Mouse (Mus musculus): ENCODE measurements at regions not wholly inside any gene's neighbourhood (a gene's known extent, or its start where the extent isn't known, plus 50 kb on each side); places are given as distances from the start of the nearest gene placed in this dataset.

DNA sequence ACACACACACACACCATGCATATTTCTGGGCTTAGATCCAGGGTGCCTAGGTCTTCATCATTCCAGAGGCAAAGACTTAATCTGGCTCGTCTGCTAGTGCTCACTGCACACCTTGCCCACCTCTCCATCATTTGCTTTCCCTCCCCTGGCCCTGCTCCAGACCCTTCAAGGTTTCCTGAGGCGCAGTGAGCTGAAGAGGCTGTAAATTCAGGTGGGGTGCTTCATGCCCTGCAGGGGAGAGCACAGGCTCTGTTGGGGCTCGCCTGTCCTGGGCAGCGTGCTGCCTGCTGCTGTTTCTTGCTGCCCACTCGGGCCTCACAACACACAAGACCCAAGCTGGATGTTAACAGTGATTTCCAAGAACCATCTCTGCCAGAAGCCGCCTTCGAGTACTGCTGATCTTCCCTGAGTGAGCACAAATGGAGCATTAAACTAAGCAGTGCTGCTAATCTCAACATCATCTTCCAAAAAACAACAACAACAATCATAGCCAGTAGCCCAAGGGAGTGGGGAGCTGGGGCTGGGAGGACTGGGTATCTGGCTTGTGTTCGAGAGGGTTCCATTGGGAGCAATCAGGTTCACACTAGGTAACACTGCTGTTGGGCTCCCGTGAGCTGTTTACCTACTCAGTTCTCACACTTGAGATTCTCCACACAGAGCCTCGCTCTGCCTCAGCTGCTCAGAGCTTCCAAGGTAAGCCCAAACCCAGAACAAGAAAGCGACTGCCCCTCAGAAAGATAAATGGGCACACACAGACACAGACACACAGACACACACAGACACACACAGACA, 181.1 kb downstream of the Wdr11 start:
- no peak for DNase-seq (ENCODE audit: low read depth)

DNA sequence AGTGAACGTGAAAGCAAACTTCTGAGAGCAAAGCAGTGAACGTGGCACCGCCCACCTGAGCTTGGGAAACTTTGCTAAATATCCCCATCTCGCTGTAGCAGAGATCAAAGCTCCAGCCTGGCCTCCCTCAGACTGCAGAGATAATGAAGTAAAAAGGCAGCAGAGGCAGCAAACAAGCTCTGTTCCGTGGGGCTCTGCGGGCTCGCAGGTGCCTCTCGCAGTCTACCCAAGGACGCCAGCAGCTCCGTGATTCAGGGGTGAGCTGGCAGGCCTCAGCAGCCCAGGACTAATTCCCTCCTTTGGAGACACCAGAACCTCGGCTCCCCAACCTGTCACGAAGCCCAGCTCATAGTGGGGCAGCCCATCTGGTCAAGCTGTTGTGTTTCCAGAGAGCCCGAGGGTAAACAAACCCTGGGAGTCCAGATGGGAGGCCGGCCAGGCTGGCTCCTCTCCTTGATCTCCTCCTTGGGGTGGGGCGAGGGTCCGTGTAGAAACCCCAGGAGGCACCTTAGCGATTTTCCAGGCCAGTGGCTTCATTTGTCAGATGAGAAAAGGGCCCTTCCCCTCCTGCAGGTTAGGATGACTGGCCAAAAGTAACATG, 182.7 kb downstream of the Wdr11 start:
- DNase-seq (ENCODE audit: low read depth), result peak; percentile 59

DNA sequence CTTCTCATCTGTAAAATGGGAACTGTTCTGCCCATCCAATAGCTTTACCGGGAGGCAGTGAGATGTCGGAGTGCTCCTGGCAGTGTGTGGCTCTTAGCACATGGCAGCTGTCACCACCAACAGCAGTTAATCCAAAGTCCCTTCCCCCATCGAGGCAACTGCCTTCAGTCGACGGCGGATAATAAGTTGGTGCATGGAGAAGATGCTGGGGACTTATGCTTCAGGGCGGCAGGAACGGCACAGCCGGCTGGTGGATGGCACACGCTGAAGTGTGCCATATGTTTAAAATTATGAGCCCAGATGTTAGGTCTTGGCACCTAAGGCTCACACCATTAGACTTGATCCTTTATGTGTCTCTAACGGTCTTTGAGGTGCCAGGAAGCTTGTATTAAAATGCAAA, 183.5 kb downstream of the Wdr11 start:
- DNase-seq (ENCODE audit: low read depth), result no peak

DNA sequence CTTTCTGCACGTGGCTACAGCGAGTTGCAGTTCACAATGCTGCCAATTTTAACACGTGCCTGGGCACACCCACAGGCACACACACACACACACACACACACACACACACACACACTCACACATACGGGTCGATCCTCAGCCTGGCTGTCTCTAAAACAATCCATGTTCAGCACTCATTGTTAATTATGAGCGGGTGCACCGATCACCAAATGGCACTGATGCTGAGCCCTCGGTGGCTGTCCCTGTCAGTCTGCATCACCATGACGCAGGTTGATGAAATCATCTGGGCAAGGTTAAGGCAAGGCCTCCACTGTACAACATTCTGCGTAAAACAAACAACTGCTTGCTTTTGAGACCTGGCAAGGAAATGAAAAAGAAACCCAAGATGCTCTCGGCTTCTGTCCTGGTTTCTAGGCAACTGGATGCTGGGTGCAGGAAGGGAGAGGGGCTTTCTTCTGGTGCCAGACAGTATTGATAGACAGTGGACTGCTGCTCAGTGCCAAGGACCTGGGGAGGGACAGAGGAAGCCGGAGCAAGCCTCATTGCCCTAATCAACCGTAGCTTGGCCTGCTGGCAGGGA, 187.3 kb downstream of the Wdr11 start:
- no peak for DNase-seq (ENCODE audit: low read depth)

DNA sequence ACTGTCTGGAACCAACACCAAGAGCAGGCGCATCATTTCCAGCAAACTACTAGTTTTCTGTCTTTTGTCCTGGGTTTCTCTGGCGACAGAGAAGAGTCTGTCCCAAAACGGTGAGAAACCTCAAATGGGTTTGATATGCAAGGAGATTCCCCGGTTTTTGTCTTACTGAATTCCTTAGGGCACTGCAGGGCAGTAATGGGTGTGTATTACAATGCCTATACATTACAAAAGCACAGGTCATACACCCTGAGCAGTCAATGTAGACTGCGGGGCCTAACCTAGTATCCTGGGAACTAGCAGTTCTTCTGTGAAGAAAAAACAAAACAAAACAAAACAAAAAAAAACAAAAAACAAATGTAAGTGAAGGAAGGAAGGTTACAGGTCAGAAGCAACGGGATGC, 188.3 kb downstream of the Wdr11 start:
- no peak for DNase-seq (ENCODE audit: low read depth)

DNA sequence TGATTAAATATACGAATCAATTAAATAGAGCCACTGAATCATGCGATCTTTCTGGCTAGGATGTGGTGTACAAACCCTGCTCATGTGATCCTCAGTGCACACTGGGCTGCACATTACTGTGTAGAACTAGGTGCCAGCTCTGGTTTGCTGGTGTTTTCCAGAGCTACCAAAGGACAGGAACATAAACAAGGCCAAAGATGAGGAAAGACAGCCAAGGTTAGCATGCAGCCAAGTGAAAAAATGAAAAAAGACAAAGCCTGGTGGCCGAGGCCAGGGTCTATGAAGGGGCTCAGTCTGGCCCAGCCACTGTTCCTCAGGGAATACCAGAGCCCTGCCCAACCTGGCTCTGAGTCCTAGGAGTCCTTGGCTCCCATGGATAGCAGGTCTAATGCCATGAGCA, 190.1 kb downstream of the Wdr11 start:
- no peak for DNase-seq (ENCODE audit: low read depth)

DNA sequence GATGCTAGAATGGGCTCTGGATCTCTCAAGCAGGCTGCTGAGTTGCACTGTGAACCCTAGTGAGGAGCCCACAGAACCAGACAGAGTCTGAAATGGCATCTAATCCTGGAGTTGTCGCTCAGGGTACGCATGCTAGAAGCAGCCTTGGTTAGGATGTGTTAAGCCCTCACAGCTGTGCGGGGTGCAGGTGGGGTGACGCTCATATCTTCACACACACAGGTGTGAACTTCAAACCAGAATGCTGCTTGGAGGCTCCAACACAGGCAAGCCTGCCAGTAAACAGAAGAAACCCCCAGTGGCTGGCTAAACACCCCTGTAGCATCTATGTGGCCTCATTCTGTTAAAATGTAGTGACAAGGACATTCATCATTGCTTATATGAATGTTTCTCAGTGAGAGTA, 193.3 kb downstream of the Wdr11 start:
- DNase-seq (ENCODE audit: low read depth), result no peak

DNA sequence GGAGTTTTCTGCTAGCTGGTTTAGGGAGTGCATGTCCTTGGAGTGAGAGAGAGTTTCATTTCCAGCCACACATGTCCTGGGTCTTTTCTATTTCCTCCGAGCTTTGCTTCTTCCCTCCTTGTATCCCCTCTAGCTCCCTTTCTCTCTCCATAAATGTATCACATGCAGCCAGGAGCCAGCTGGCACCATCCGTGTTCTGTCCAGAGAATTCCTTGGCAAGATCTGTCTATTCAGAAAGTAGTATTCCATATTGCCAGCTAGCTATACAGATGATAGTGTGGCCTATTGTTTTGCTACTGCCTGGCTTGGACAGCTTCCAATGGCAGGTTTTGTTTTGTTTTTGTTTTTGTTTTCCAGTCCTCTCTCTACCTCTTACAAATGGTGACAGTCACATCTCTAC, 195.3 kb downstream of the Wdr11 start:
- no peak for DNase-seq (ENCODE audit: low read depth)

DNA sequence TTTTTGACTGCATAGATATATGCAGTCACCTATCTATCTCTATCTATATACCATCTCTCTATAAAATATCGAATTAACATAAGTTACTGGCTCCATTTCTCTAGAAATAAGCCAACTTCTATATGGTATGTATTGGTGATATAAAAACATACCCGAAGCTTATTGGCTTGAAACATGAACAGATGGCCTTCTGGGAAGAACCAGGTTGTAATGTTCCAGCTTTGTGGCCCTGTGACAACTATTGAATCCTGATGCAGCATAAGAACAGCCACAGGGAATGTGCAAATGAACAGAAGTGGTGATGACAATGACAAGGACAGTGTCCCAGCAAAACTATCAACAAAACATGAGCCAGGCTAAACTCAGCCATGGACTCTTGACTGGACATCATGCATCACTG, 196.1 kb downstream of the Wdr11 start:
- no peak for DNase-seq (ENCODE audit: low read depth)

DNA sequence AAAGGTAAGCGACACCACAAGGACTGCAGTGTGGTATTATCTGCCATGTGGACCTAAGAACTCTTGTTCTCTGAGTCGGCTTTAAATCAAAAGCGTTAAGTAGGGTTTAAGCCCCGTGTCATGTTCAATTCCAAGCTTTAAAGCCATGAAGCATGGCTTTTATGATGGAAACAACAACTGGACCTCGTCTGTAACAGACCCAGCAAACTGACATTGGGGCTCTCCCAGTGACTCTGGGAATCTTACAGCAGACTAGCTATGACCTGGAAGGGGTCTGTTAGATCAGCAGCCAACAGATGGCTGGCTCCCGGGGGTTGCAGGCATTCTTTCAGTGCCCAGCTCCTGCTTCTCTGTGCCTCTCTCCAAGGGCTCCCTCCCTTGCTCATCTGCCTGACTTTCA, 197.8 kb downstream of the Wdr11 start:
- DNase-seq (ENCODE audit: low read depth), result no peak

DNA sequence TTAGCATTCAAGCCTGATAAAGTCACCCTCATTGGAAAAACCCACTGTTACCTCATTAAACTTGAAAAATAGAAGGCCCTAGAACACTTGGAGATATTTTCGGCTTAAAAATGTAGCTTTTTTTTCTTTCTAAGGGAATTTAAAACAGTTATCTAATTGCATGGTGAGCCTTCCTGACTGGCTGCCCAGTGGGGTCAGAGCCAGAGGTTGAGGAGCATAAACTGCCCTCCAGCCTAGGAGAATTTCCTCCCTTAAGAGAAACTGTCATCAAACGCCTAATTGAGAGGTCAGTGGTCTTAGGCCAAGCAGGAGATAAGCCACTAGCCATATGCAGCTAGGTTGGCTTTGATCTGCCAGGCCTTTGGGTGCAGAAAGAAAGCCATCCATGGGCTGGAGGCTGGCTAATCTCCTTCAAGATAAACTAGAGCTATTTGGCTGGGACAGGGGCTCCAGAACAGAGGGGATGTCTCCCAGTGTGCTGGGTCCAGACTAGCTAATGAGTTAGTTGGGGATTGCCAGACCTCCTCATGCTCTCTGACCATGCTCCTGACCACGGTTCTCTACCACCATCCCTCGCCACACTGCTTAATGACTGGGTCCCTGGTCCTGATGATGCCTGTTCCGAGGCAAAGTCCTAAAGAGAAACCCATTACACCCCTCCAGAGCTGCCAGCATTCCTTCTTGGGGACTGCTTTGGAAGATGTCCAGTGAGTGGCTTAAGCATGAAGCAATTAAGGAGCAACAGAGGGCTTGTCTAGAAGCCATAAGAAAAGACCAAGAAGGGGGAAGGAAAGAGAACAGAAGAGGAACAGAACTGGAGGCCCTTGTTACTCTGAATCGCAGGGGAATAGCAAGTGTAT, 199.2 kb downstream of the Wdr11 start:
- DNase-seq (ENCODE audit: low read depth), result no peak

DNA sequence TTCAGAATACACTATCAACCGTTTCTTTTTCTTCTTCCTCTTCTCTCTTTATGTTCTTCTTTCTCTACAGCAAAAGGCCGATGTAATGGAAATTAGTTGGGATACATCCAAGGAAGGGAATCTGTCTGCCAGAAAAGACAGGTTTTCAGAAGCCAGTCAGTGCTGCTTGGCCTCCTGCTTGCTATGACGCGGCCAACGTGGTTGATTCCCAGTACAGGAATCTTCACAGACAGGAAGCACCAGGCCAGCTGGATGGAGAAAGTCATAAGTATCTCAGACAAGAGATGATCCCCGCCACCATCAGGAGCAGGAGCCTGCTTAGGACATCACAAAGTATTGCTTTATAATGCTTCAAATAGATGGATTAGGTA, 199.8 kb downstream of the Wdr11 start:
- no peak for DNase-seq (ENCODE audit: low read depth)

DNA sequence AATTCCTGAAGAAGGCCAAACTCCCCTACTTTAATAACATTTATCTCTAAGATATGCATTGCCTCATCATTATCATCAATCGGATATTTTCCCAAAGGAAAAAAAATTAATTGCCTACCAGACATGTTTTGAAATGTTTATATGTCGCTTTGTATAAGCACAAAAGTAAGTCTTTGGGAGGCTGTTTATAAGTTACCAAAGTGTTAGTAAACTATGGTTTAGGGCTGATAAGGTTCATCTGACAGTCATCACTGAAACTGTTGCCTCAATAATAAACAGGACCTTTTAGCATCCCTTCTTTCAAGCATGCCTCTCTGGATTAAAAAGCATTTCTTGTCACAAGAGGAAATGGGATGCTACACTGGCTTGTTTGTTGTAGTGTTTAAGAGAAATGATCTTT, 202.1 kb downstream of the Wdr11 start:
- no peak for DNase-seq (ENCODE audit: low read depth)

DNA sequence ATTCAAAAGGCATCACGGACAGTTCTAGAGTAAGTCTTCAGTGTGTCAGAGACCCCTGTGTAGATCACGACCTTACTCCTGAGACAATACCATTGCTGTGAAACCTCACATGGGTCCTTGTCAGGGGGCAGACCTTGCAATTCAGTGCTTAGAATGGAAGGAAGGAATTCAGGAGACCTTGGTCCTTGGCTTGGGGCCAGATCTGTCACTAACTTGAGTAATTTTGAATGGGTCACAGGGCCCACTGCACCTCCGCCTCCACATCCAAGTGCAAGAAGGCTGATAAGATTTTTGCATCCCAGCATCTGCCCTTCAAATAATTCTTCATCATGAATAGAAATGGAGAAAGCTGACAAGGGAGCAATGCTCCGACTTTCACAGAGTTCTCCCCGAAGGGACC, 202.6 kb downstream of the Wdr11 start:
- no peak for DNase-seq (ENCODE audit: low read depth)

DNA sequence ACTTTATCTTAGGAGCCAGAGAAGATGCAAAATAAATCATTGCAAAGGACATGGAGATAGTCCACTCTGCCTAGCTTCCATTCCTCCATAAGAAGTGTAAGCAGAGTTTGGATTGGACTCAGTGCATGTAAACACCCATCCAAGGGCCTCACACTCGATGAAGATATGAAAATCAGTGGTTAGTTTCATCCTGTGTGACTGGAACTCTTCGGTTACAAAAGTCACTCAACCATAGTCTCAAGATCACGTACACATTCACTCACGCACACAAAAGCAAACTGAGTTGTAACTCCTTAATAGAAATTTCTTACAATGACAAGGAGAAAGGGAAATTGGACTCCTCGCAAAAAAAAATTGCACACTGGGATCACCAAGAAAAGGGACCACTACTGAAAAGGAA, 206.9 kb downstream of the Wdr11 start:
- no peak for DNase-seq (ENCODE audit: low read depth)

DNA sequence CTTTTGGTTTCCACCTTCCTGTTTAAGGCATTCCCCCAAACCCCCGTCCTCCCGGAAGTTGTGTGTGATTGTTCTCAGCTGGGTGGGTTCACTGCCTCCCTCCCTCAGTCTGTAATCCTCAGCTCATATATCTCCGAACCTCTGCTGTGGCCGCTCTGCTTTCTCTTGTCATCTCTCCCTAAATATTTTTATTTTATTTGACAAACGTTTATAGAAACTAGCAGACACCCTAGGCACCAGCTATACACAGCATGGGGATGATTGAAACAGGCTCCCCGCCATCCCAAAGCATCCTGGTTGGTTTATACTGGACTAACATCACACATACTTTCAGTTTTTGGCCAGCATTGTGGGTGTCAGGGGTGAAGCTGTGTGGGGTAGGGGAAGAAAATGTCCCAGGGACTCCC, 208.8 kb downstream of the Wdr11 start:
- no peak for DNase-seq (ENCODE audit: low read depth)

DNA sequence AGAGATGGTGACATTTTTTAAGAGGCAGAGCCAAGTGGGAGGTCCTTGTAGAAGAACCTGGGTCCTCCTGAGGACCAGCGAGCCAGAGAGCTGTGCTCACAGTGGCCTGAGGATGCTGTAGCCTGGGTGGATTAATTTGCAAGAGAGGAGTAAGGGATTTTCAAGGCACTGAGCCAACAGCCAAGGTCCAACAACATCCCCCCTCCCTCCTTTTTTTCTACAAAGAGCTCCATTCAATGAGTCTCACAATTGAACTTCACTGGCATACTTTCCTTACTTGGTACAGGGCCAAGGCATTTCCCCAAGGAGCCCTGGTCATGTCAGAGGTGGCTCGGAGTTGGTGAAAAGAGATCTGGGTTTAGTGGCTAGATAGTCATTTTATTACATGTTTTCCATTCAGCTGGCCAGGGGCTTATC, 209.8 kb downstream of the Wdr11 start:
- DNase-seq (ENCODE audit: low read depth), result no peak

DNA sequence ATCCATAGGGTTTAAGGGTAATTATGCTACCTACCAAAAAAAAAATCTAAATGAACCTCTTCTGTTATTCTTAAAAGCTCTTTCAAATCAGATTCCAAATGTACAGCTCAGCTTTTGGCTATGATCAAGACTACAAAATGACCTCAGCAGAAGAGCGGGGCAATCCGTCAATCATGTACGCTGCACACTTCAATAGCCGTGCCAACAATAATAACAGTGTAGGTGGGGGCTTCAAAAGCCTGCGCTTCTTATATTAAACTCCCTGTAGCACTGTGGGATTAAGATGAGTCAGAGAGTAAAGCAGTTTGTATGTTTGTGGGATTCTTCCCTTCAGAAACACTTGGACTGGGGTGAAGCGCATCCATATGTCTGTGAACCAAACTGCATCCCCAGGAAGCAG, 210.5 kb downstream of the Wdr11 start:
- no peak for DNase-seq (ENCODE audit: low read depth)

DNA sequence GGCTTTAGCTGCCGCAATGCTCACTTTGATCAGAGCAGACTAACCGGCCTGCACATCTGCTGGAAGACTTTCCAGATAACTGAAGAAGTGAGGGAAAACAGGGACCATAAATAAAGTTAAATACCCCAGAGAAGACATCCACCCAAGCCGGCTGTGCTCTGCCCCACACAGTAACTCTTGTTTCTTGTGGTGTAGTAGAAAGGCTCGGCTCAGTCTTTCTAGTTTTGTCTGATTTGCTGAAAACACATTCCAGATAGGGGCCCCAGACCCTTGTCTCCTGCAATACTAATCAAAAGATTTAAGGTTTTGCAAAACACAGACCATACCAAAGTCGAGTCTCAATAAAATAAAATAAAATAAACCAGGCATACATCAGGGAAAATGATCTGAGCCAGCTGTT, 213.7 kb downstream of the Wdr11 start:
- DNase-seq (ENCODE audit: low read depth), result no peak

DNA sequence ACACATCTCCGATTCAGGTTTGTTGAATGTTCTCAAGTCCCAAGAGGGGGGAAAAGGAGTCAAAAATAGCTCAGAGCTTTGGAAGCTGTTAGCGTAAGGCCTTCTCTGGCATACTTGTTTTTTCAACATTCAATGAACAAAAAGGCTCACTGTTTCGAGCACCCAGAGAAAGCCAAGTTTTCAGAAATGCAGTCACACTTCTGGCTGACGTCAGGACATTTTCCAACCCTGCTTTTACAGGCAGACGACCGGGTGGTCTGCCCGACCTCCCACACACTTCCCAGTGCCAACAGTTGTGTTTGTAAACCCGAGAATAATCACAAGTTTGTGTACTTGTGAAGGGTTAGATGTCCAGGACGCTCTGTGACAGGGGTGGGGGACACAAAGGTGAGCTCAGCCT, 218.5 kb downstream of the Wdr11 start:
- no peak for DNase-seq (ENCODE audit: low read depth)

DNA sequence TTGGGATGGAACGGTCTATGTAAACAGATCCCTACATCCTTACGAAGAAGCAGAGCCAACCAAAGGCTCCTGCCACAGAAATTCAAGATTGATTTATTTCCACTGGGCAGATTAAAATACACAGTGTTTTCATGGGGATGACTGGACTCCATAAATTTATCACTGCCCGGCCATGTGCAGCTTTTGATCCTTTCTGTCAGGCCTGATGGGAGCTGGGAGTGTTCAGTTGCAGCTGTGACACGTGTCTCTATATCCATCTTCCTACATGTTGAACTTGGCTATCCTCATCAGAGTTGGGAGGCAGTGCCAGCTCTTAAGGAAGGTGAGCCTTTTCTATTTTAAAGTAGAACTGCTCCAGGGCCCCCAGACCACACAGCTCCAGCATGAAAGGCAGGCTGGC, 218.9 kb downstream of the Wdr11 start:
- DNase-seq (ENCODE audit: low read depth), result no peak

DNA sequence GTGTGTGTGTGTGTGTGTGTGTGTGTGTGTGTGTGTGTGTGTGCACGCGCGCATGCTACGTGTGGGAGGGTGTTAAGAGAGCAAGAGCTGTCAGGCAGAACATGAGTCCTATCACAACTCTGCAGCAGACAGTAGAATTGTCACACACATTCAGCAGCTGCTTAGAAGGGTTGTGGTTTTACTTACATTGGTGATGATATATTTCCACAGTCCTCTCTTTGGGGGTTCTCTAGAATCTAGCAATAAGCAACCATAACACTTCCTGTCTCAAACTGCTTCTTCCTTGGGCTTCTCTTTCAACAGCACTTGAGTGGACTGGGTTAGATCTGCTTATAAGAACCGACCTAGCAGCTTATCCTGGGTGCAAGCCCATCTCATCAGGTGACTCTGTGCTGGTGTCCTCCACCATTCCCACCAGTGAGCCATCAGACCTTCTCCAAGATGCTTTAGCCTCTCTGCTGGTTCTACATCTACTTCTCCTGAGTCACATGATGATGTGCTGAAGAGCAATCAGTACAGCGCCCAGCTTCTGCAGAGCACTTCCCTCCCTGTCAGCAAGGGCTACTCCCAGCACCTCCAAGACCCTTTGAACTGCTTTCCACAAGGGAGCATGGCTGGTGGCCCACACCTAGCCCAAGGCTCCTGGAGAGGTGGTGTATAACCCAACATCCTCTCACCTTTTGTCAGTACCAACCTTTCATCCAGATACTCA, 222.6 kb downstream of the Wdr11 start:
- peak; percentile 19 for DNase-seq (ENCODE audit: low read depth)
